Comparison of ENCODE assay signal across 8 mouse cellular contexts in the genomic region with DNA sequence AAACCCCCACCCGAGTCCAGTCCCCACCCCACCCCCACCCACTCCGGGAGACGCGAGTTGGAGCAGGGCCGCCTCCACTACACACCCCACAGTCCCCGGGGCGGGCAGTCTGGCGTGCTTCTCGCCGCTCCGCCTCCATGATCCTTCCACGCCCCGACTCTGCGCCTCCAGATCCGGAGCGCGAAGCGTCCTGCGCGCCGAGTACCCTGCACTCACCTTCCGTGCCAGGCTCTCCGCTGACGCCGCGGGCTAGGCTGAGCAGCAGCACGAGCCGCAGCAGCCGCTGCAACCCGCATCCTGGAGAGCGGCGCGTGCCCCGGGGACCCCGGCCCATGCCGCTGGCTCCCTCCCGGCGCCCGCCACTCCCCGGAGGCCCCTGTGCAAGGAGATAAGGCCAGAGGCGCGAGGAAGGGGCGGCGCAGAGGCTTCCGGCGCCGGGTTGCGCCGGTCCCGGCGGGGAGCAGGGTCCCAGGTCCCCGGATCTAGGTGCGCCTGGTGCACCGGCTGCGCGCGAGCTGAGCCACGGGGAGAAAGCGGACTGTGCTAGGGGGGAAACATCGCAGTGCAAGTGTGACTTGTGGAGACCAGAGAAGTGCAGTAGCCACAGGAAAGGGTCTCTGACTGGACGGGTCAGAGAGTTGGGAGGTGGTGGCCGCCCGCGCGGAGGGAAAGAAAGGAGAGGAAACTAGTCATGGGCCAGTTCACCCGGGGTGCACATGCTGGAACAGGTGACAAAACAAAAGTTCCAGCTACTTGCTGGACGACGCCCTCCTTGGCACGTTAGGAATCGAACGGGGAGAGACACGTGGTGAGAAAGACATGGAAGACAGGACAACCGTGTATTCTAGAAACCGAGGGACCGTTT. TPM values are rescaled to one million over a fixed set of nuclear protein-coding genes. Genes with fewer than 3 reads are reported as not detected.
DNase-seq lines count a peak whose midpoint lies in the region; ATAC-seq and TF ChIP-seq lines count a peak whose summit lies in the region.

TSS of gene Susd1 (minus strand) at position 644 of the 865 bp plus-strand sequence.

- no peak for TF ChIP-seq CTCF in bone marrow, adult 2 months (IDR thresholded peaks at IDR 0.05; ENCODE audit: control insufficient read depth, insufficient read depth, low read length)
- TF ChIP-seq CTCF in forebrain, postnatal 0 days (IDR thresholded peaks at IDR 0.05; ENCODE audit: low read depth), result no peak

- H3K9me3 ChIP-seq in forebrain, postnatal 0 days (ENCODE audit: low read length), result 0 out of 2 replicates have a peak, but pooled peaks cover 5% of the 10 kb centered on the region
- no peaks in the 10 kb centered on the region for H3K9me3 ChIP-seq in lung, embryonic 16.5 days (ENCODE audit: control insufficient read depth, low read length)

- H3K4me1 ChIP-seq in bone marrow, adult 2 months (ENCODE audit: control insufficient read depth, insufficient read depth, low read length), result peaks cover 15% of the 10 kb centered on the region
- H3K4me1 ChIP-seq in forebrain, postnatal 0 days (ENCODE audit: insufficient read depth), result no peaks in the 10 kb centered on the region
- H3K4me1 ChIP-seq in lung, embryonic 16.5 days (replicated peaks; ENCODE audit: control insufficient read depth, insufficient read depth, low read length), result peaks cover 19% of the 10 kb centered on the region; the same call in 1 of the 2 replicates

- peak within 1 kb of the TSS; percentile 77 for H3K4me3 ChIP-seq in bone marrow, adult 2 months (replicated peaks; ENCODE audit: control insufficient read depth, low read depth, low read length)
- peak within 1 kb of the TSS; percentile 61 for H3K4me3 ChIP-seq in forebrain, postnatal 0 days (ENCODE audit: low read depth, low read length)
- peak within 1 kb of the TSS; percentile 74 for H3K4me3 ChIP-seq in lung, embryonic 16.5 days (ENCODE audit: low read length)

- DNase-seq in CD4-positive, CD25-positive, alpha-beta regulatory T cell, adult 2 months (ENCODE audit: low read depth, low spot score), result peak; percentile 72
- DNase-seq in forebrain, postnatal 0 days, result peak; percentile 54
- DNase-seq in layer of hippocampus, adult 9-11 months, result peak; percentile 39
- DNase-seq in ovary, adult 18-20 months (ENCODE audit: low spot score), result peak; percentile 64
- peak; percentile 79 for DNase-seq in thymus, postnatal 0 days (ENCODE audit: low spot score)

- peak within 1 kb of the TSS; percentile 57 for H3K9ac ChIP-seq in forebrain, postnatal 0 days
- H3K9ac ChIP-seq in lung, embryonic 16.5 days (ENCODE audit: low read length), result peak within 1 kb of the TSS; percentile 84

- TF ChIP-seq POLR2A in bone marrow, adult 2 months (IDR thresholded peaks at IDR 0.05; ENCODE audit: borderline replicate concordance, control insufficient read depth, low read depth, low read length), result peak; percentile 87

- no peaks in the 10 kb centered on the region for H3K36me3 ChIP-seq in forebrain, postnatal 0 days (ENCODE audit: insufficient read depth)
- no peaks in the 10 kb centered on the region for H3K36me3 ChIP-seq in lung, embryonic 16.5 days (ENCODE audit: control insufficient read depth, insufficient read depth, low read length)

- peak; percentile 86 for ATAC-seq in forebrain, postnatal 0 days
- ATAC-seq in hematopoietic stem cell, adult 5-6 weeks (replicated peaks in 1 of 2; ENCODE audit: insufficient read depth in 1 of 2, low FRiP score in 2 of 2, low TSS enrichment in 1 of 2, low read depth in 1 of 2, poor library complexity in 2 of 2, severe bottlenecking in 2 of 2), result peak; percentile 55 to 68
- ATAC-seq in lung, embryonic 16.5 days (ENCODE audit: low read depth), result peak; percentile 89

- H3K4me2 ChIP-seq in forebrain, postnatal 0 days (ENCODE audit: low read depth), result peak within 1 kb of the TSS; percentile 100
- peak within 1 kb of the TSS; percentile 100 for H3K4me2 ChIP-seq in lung, embryonic 16.5 days (ENCODE audit: low read depth, low read length)

- peak within 1 kb of the TSS; percentile 99 for H3K27ac ChIP-seq in bone marrow, adult 2 months (ENCODE audit: control insufficient read depth, insufficient read depth, low read depth, low read length, poor library complexity)
- no peak within 1 kb of the TSS for H3K27ac ChIP-seq in forebrain, postnatal 0 days (ENCODE audit: low read depth, low read length)
- H3K27ac ChIP-seq in lung, embryonic 16.5 days (ENCODE audit: low read length), result peak within 1 kb of the TSS; percentile 83

- WGBS in bone marrow, adult 2 months, result under 1% methylated on average over 75 of the region's 75 CpGs
- WGBS in forebrain, postnatal 0 days, result 4% methylated on average over 75 of the region's 75 CpGs
- under 1% methylated on average over 74 of the region's 75 CpGs for WGBS in lung, embryonic 16.5 days

- H3K27me3 ChIP-seq in forebrain, postnatal 0 days (ENCODE audit: insufficient read depth, low read length), result peaks cover 24% of the 10 kb centered on the region
- no peaks in the 10 kb centered on the region; the same call in 1 of the 2 replicates for H3K27me3 ChIP-seq in lung, embryonic 16.5 days (ENCODE audit: control insufficient read depth, insufficient read depth, low read depth, low read length)

RNA-seq across cellular contexts. Expression of gene Susd1, which starts in this region (rescaled TPM):
- 21.3 and 25.3 TPM in 2 replicates for polyA plus RNA-seq in bone marrow, adult 2 months (2011; ENCODE audit: insufficient read depth, insufficient read length, low replicate concordance, missing spikeins)
- 7.9 and 8.7 TPM in 2 replicates for total RNA-seq in forebrain, postnatal 0 days (2014; rRNA removed)
- polyA plus RNA-seq in forebrain, postnatal 0 days (2015; fragmentation: Nextera tagmentation; extraction: Ambion mirVana), result 1.2 and 1.6 TPM in 2 replicates
- 130 and 131 TPM in 2 replicates for total RNA-seq in hematopoietic stem cell, adult 5-6 weeks (2017)
- 8.6 and 9.9 TPM in 2 replicates for polyA plus RNA-seq in lung, embryonic 16.5 days (2015; fragmentation: Nextera tagmentation; extraction: Ambion mirVana)
- 8.4 and 11.4 TPM in 2 replicates for polyA plus RNA-seq in thymus, postnatal 0 days (2015; fragmentation: Nextera tagmentation; extraction: Ambion mirVana)

Comparison
In these comparisons a context has a peak if more than half of its experiments do, and no peak if none do; other contexts are left out.
1. RNA of gene Susd1 (total RNA-seq): 130 to 131 TPM in hematopoietic stem cell, adult 5-6 weeks; 7.9 to 8.7 TPM in forebrain, postnatal 0 days; every median in the first group is over 10 times any median in the second.
2. Peak in every context shown above with its lines, with median percentiles within 50 percentile points of each other: DNase-seq, H3K4me3 ChIP-seq and ATAC-seq.